Mouse (Mus musculus): ENCODE results near the gene B9d1. TPM values are rescaled to one million over a fixed set of nuclear protein-coding genes. Genes with fewer than 3 reads are reported as not detected.

The B9d1 gene
- total and polyA plus RNA-seq, 2 experiments from 2014 or later, result 26.8 to 27.5 TPM

- Histone ChIP-seq H3K27me3 (ENCODE audit: insufficient read depth, low read length) (no peaks in the 10 kb centered on the region), H3K36me3 (ENCODE audit: insufficient read depth) (peaks cover 9% of the 10 kb centered on the region), H3K27ac (ENCODE audit: low read depth, low read length) (no peak overlapping the region), H3K9ac (no peak overlapping the region), H3K4me2 (ENCODE audit: low read depth) (no peak overlapping the region), H3K4me1 (ENCODE audit: insufficient read depth) (no peaks in the 10 kb centered on the region), H3K9me3 (ENCODE audit: low read length) (no peaks in the 10 kb centered on the region), H3K4me3 (ENCODE audit: low read depth, low read length) (no peak overlapping the region)
- no peak for TF ChIP-seq CTCF (IDR thresholded peaks at IDR 0.05; ENCODE audit: low read depth)
- ATAC-seq (no peak), DNase-seq (no peak)
- 74% methylated on average over 1 of the region's 1 CpGs for WGBS
Observed at GRCm38 (mm10) chr11:61526872-61527271, 21.9 kb downstream of the B9d1 start.

GRCm38 (mm10) chr11:61529268-61529713 is 24.3 kb downstream of the B9d1 start:
- Histone ChIP-seq H3K4me3 (ENCODE audit: low read depth, low read length) (no peak overlapping the region), H3K9me3 (ENCODE audit: low read length) (no peaks in the 10 kb centered on the region), H3K27ac (ENCODE audit: low read depth, low read length) (peak overlapping the region; percentile 24; the same call in 1 of the 2 replicates), H3K36me3 (ENCODE audit: insufficient read depth) (no peaks in the 10 kb centered on the region; the same call in 1 of the 2 replicates), H3K4me2 (ENCODE audit: low read depth) (no peak overlapping the region), H3K9ac (no peak overlapping the region), H3K4me1 (ENCODE audit: insufficient read depth) (no peaks in the 10 kb centered on the region), H3K27me3 (ENCODE audit: insufficient read depth, low read length) (no peaks in the 10 kb centered on the region)
- TF ChIP-seq CTCF (IDR thresholded peaks at IDR 0.05; ENCODE audit: low read depth), result no peak
- ATAC-seq (peak; percentile 86), DNase-seq (peak; percentile 35)
- WGBS, result 33% methylated on average over 4 of the region's 4 CpGs

- Histone ChIP-seq H3K27me3 (ENCODE audit: insufficient read depth, low read length) (no peaks in the 10 kb centered on the region), H3K9ac (no peak overlapping the region), H3K4me1 (ENCODE audit: insufficient read depth) (no peaks in the 10 kb centered on the region), H3K27ac (ENCODE audit: low read depth, low read length) (no peak overlapping the region), H3K4me3 (ENCODE audit: low read depth, low read length) (no peak overlapping the region), H3K9me3 (ENCODE audit: low read length) (no peaks in the 10 kb centered on the region), H3K36me3 (ENCODE audit: insufficient read depth) (no peaks in the 10 kb centered on the region; the same call in 1 of the 2 replicates), H3K4me2 (ENCODE audit: low read depth) (no peak overlapping the region)
- no peak for TF ChIP-seq CTCF (IDR thresholded peaks at IDR 0.05; ENCODE audit: low read depth)
- DNase-seq, result no peak
- ATAC-seq, result no peak
- 89% methylated on average over 2 of the region's 2 CpGs for WGBS
Observed at GRCm38 (mm10) chr11:61532820-61533219, 27.9 kb downstream of the B9d1 start.

- 83% methylated on average over 5 of the region's 5 CpGs for WGBS
- H3K4me1 ChIP-seq (ENCODE audit: insufficient read depth), result no peaks in the 10 kb centered on the region
- H3K9me3 ChIP-seq (ENCODE audit: low read length), result no peaks in the 10 kb centered on the region
Observed at GRCm38 (mm10) chr11:61533571-61533970, 28.6 kb downstream of the B9d1 start.

GRCm38 (mm10) chr11:61535530-61535929 is 30.6 kb downstream of the B9d1 start:
- no peak for TF ChIP-seq CTCF (IDR thresholded peaks at IDR 0.05; ENCODE audit: low read depth)
- 49% methylated on average over 1 of the region's 1 CpGs for WGBS
- DNase-seq (no peak), ATAC-seq (no peak)
- Histone ChIP-seq H3K9me3 (ENCODE audit: low read length) (no peaks in the 10 kb centered on the region), H3K4me3 (ENCODE audit: low read depth, low read length) (no peak overlapping the region), H3K36me3 (ENCODE audit: insufficient read depth) (peaks cover 9% of the 10 kb centered on the region; the same call in 1 of the 2 replicates), H3K27me3 (ENCODE audit: insufficient read depth, low read length) (no peaks in the 10 kb centered on the region), H3K27ac (ENCODE audit: low read depth, low read length) (no peak overlapping the region), H3K9ac (no peak overlapping the region), H3K4me2 (ENCODE audit: low read depth) (no peak overlapping the region), H3K4me1 (ENCODE audit: insufficient read depth) (no peaks in the 10 kb centered on the region)

More at GRCm38 (mm10) chr11:61533571-61533970, 28.6 kb downstream of the B9d1 start:
- no peak for DNase-seq
- no peak overlapping the region for H3K27ac ChIP-seq (ENCODE audit: low read depth, low read length)
- H3K27me3 ChIP-seq (ENCODE audit: insufficient read depth, low read length), result no peaks in the 10 kb centered on the region
- H3K9ac ChIP-seq, result no peak overlapping the region
- no peaks in the 10 kb centered on the region; the same call in 1 of the 2 replicates for H3K36me3 ChIP-seq (ENCODE audit: insufficient read depth)
- no peak for TF ChIP-seq CTCF (IDR thresholded peaks at IDR 0.05; ENCODE audit: low read depth)
- no peak overlapping the region for H3K4me2 ChIP-seq (ENCODE audit: low read depth)
- ATAC-seq, result no peak
- no peak overlapping the region for H3K4me3 ChIP-seq (ENCODE audit: low read depth, low read length)

GRCm38 (mm10) chr11:61536952-61537351 is 32.0 kb downstream of the B9d1 start:
- no peak for ATAC-seq
- Histone ChIP-seq H3K4me3 (ENCODE audit: low read depth, low read length) (no peak overlapping the region), H3K36me3 (ENCODE audit: insufficient read depth) (peaks cover 9% of the 10 kb centered on the region; the same call in 1 of the 2 replicates), H3K4me2 (ENCODE audit: low read depth) (no peak overlapping the region), H3K9ac (no peak overlapping the region), H3K9me3 (ENCODE audit: low read length) (no peaks in the 10 kb centered on the region), H3K4me1 (ENCODE audit: insufficient read depth) (no peaks in the 10 kb centered on the region), H3K27ac (ENCODE audit: low read depth, low read length) (no peak overlapping the region), H3K27me3 (ENCODE audit: insufficient read depth, low read length) (no peaks in the 10 kb centered on the region)
- TF ChIP-seq CTCF (IDR thresholded peaks at IDR 0.05; ENCODE audit: low read depth), result no peak
- no peak for DNase-seq
- WGBS, result 81% methylated on average over 3 of the region's 3 CpGs

- no peaks in the 10 kb centered on the region for H3K9me3 ChIP-seq (ENCODE audit: low read length)
- H3K4me2 ChIP-seq (ENCODE audit: low read depth), result no peak overlapping the region
- H3K36me3 ChIP-seq (ENCODE audit: insufficient read depth), result peaks cover 9% of the 10 kb centered on the region; the same call in 1 of the 2 replicates
- no peak overlapping the region for H3K27ac ChIP-seq (ENCODE audit: low read depth, low read length)
- no peak overlapping the region for H3K9ac ChIP-seq
- 87% methylated on average over 3 of the region's 3 CpGs for WGBS
- H3K4me3 ChIP-seq (ENCODE audit: low read depth, low read length), result no peak overlapping the region
- no peaks in the 10 kb centered on the region for H3K4me1 ChIP-seq (ENCODE audit: insufficient read depth)
- H3K27me3 ChIP-seq (ENCODE audit: insufficient read depth, low read length), result no peaks in the 10 kb centered on the region
- TF ChIP-seq CTCF (IDR thresholded peaks at IDR 0.05; ENCODE audit: low read depth), result no peak
- ATAC-seq (peak; percentile 62), DNase-seq (no peak)
Observed at GRCm38 (mm10) chr11:61537362-61537761, 32.4 kb downstream of the B9d1 start.

Measured in forebrain, postnatal 0 days (tissue).